Mouse (Mus musculus) testis, adult 2 months (tissue): ENCODE data around the gene Rbm41.

Experiments
- CTCF ChIP-seq: fragments of 200-500 bp; IDR thresholded peaks from 2 replicates; pipeline ENCODE4 v1.5.1; 2012; ENCODE audit warnings: low read depth, mild to moderate bottlenecking, inconsistent platforms, low read length, moderate library complexity; ENCODE audit not compliant: control insufficient read depth, insufficient read depth, insufficient replicate concordance
- POLR2A ChIP-seq: fragments of 200-500 bp; IDR thresholded peaks from 2 replicates; pipeline ENCODE4 v1.6.1; 2012; ENCODE audit warnings: low read depth, mild to moderate bottlenecking, inconsistent platforms, low read length, moderate library complexity; ENCODE audit not compliant: control insufficient read depth

DNA sequence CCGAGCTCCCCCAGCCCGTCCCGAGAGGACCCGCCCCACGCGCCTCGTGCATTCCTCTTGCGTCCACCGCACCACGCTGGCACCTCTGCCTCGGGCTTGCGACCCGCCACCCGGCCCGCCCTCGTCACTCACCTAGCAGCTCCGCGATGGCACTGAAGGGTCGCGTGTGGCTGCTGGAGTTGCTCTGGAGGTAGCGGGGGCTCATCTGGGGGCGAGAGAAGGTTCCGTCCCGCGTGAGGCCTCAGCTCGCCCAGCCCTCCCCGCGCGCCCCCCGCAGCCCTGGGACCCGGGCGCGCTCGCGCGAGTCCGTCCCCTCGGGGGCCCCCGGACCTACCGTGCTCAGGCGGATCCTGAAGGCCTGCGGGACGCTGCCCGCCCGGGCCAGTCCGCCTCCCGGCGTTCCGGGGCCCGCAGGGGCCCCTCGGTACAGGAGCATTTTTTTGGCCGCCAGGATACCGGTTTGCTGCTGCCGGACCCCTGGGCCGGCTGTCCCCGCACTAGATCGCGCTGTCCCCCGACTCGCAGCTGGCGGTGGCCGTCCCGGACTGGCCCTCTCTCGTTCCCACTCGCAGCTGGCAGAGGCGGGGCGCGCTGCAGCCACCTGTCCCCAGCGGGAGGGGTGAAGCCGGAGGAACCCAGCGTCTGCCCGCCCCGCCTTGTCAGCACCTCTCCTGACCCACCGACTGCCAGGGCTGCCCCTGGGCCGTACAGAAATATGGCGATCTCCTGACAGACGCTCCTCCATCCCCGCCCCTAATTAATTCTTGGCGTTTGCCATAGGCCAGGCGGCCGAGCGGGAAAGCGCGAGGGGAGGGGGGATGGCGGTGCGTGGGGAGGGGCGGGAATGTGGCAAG is 127.2 kb downstream of the Rbm41 start, which contains the start of gene Morc4:
- TF ChIP-seq CTCF (no peak), POLR2A (no peak)
